12 mouse cellular contexts compared by ENCODE assay signal in the genomic region with DNA sequence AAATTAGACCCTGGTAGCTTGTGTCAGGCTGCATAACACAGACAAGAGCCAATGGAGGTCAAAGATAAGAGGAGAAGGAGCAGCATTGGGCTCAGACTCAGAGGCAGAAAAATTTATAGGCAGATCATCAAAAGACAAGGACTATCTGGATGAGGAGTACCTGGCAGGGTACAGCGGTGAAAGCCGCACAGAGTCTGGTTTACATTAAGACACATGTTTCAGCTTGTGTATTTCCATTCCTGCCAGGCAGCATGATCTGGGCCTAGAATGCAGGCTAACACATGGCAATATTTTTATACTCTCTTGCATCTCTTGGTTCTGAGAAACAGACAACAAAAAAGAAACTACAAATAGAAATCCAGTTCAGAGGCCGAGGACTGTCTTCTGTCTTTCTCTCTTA.
"Had no signal": no experiment of that assay in that cellular context is flagged by ENCODE, and none has a peak within 500 bp of the region (broad histone marks: within the 10 kb centered on the region; RNA-seq: fewer than 3 reads in every experiment).

No protein-coding gene starts in this region.

- DNase-seq: kidney, adult 9 months; kidney, postnatal 10 days; left cerebral cortex, postnatal 4 days; lung, adult 18-20 months; right cerebral cortex, postnatal 14 days; thymus, adult 2 months; thymus, postnatal 25 days had no signal

- H3K27ac ChIP-seq: liver, embryonic 14.5 days; midbrain, embryonic 10.5 days; midbrain, embryonic 15.5 days; neural tube, embryonic 13.5 days; stomach, embryonic 15.5 days had no signal

- ATAC-seq: midbrain, embryonic 15.5 days had no signal

- H3K36me3 ChIP-seq: midbrain, embryonic 10.5 days; midbrain, embryonic 15.5 days; neural tube, embryonic 13.5 days; stomach, embryonic 15.5 days had no signal

- H3K4me1 ChIP-seq: midbrain, embryonic 10.5 days; midbrain, embryonic 15.5 days; neural tube, embryonic 13.5 days; stomach, embryonic 15.5 days had no signal

- H3K4me2 ChIP-seq: midbrain, embryonic 15.5 days; neural tube, embryonic 13.5 days; stomach, embryonic 15.5 days had no signal

- H3K9me3 ChIP-seq: midbrain, embryonic 10.5 days; midbrain, embryonic 15.5 days; neural tube, embryonic 13.5 days; stomach, embryonic 15.5 days had no signal

- H3K4me3 ChIP-seq: midbrain, embryonic 10.5 days; midbrain, embryonic 15.5 days; neural tube, embryonic 13.5 days; stomach, embryonic 15.5 days had no signal

- H3K27me3 ChIP-seq: midbrain, embryonic 15.5 days; neural tube, embryonic 13.5 days; stomach, embryonic 15.5 days had no signal

- H3K9ac ChIP-seq: liver, embryonic 14.5 days; midbrain, embryonic 15.5 days; neural tube, embryonic 13.5 days; stomach, embryonic 15.5 days had no signal
